Mouse (Mus musculus): ENCODE results near the gene Olfr18. TPM values are rescaled to one million over a fixed set of nuclear protein-coding genes. Genes with fewer than 3 reads are reported as not detected.
"Not testable (repeated sequence)": the region's sequence is repeated elsewhere in the genome, so short reads cannot be mapped to it uniquely, and the experiment has no call there.

The Olfr18 gene
- total and polyA plus RNA-seq, 2 experiments from 2014 or later: 0.10 TPM; not detected in 1

GRCm38 (mm10) chr9:20298232-20298631 lies 37.7 kb downstream of the Olfr18 start, which contains the start of gene Olfr873:
Gene Olfr873, plus strand, starts transcription at chr9:20298532.
- Histone ChIP-seq H3K4me2 (ENCODE audit: low read depth) (no peak within 1 kb of the TSS), H3K27ac (ENCODE audit: low read depth, low read length) (no peak within 1 kb of the TSS), H3K9me3 (ENCODE audit: low read length) (no peaks in the 10 kb centered on the region), H3K27me3 (ENCODE audit: insufficient read depth, low read length) (no peaks in the 10 kb centered on the region), H3K36me3 (ENCODE audit: insufficient read depth) (no peaks in the 10 kb centered on the region), H3K4me3 (ENCODE audit: low read depth, low read length) (no peak within 1 kb of the TSS), H3K9ac (no peak within 1 kb of the TSS), H3K4me1 (ENCODE audit: insufficient read depth) (no peaks in the 10 kb centered on the region)
- ATAC-seq (no peak), DNase-seq (no peak)
- 94% methylated on average over 1 of the region's 1 CpGs for WGBS
- TF ChIP-seq CTCF (IDR thresholded peaks at IDR 0.05; ENCODE audit: low read depth): no peak

- H3K27me3 ChIP-seq (ENCODE audit: insufficient read depth, low read length); H3K9ac ChIP-seq; H3K4me2 ChIP-seq (ENCODE audit: low read depth); DNase-seq; H3K36me3 ChIP-seq (ENCODE audit: insufficient read depth); H3K4me3 ChIP-seq (ENCODE audit: low read depth, low read length); H3K9me3 ChIP-seq (ENCODE audit: low read length); H3K4me1 ChIP-seq (ENCODE audit: insufficient read depth); ATAC-seq; H3K27ac ChIP-seq (ENCODE audit: low read depth, low read length): not testable (repeated sequence)
- 78% methylated on average over 5 of the region's 5 CpGs for WGBS
Measured at GRCm38 (mm10) chr9:20295562-20295961, 40.3 kb downstream of the Olfr18 start.

- Histone ChIP-seq H3K4me3 (ENCODE audit: low read depth, low read length) (no peak within 1 kb of the TSS), H3K27me3 (ENCODE audit: insufficient read depth, low read length) (no peaks in the 10 kb centered on the region), H3K4me1 (ENCODE audit: insufficient read depth) (no peaks in the 10 kb centered on the region), H3K9ac (no peak within 1 kb of the TSS), H3K36me3 (ENCODE audit: insufficient read depth) (no peaks in the 10 kb centered on the region), H3K9me3 (ENCODE audit: low read length) (no peaks in the 10 kb centered on the region), H3K4me2 (ENCODE audit: low read depth) (no peak within 1 kb of the TSS), H3K27ac (ENCODE audit: low read depth, low read length) (no peak within 1 kb of the TSS)
- no peak for TF ChIP-seq CTCF (IDR thresholded peaks at IDR 0.05; ENCODE audit: low read depth)
- ATAC-seq: no peak
- 86% methylated on average over 1 of the region's 1 CpGs for WGBS
- no peak for DNase-seq
Measured at GRCm38 (mm10) chr9:20282051-20282450, 53.8 kb downstream of the Olfr18 start, which contains the start of gene Olfr39. Gene Olfr39, plus strand, starts transcription at chr9:20282351.

Other genes with a start within 250 kb of the Olfr18 start
- not detected in 2 replicates for gene Olfr868, start 237.5 kb downstream of the Olfr18 start, total RNA-seq (2014; rRNA removed)
- not detected in 2 replicates for gene Olfr868, start 237.5 kb downstream of the Olfr18 start, polyA plus RNA-seq (2015; fragmentation: Nextera tagmentation; extraction: Ambion mirVana)
- not detected in 2 replicates for gene Olfr869, start 207.1 kb downstream of the Olfr18 start, total RNA-seq (2014; rRNA removed)
- gene Olfr869, start 207.1 kb downstream of the Olfr18 start, polyA plus RNA-seq (2015; fragmentation: Nextera tagmentation; extraction: Ambion mirVana): not detected in 2 replicates
- gene Olfr870, start 162.0 kb downstream of the Olfr18 start, total RNA-seq (2014; rRNA removed): not detected in 2 replicates
- not detected in 2 replicates for gene Olfr870, start 162.0 kb downstream of the Olfr18 start, polyA plus RNA-seq (2015; fragmentation: Nextera tagmentation; extraction: Ambion mirVana)
- gene Olfr871, start 123.9 kb downstream of the Olfr18 start, total RNA-seq (2014; rRNA removed): not detected in 2 replicates
- not detected in 2 replicates for gene Olfr871, start 123.9 kb downstream of the Olfr18 start, polyA plus RNA-seq (2015; fragmentation: Nextera tagmentation; extraction: Ambion mirVana)
- gene Olfr872, start 99.0 kb downstream of the Olfr18 start, total RNA-seq (2014; rRNA removed): not detected in 2 replicates
- gene Olfr872, start 99.0 kb downstream of the Olfr18 start, polyA plus RNA-seq (2015; fragmentation: Nextera tagmentation; extraction: Ambion mirVana): not detected in 2 replicates
- gene Olfr39, start 53.7 kb downstream of the Olfr18 start, total RNA-seq (2014; rRNA removed): not detected in 2 replicates
- gene Olfr39, start 53.7 kb downstream of the Olfr18 start, polyA plus RNA-seq (2015; fragmentation: Nextera tagmentation; extraction: Ambion mirVana): not detected in 2 replicates
- not detected in 2 replicates for gene Olfr873, start 37.6 kb downstream of the Olfr18 start, total RNA-seq (2014; rRNA removed)
- gene Olfr873, start 37.6 kb downstream of the Olfr18 start, polyA plus RNA-seq (2015; fragmentation: Nextera tagmentation; extraction: Ambion mirVana): not detected in 2 replicates
- gene Zfp560, start 49.1 kb upstream of the Olfr18 start, total RNA-seq (2014; rRNA removed): 51.3 and 55.8 TPM in 2 replicates
- gene Zfp560, start 49.1 kb upstream of the Olfr18 start, polyA plus RNA-seq (2015; fragmentation: Nextera tagmentation; extraction: Ambion mirVana): 88.3 and 119 TPM in 2 replicates
- gene Zfp26, start 124.1 kb upstream of the Olfr18 start, total RNA-seq (2014; rRNA removed): 35.3 and 40.6 TPM in 2 replicates
- gene Zfp26, start 124.1 kb upstream of the Olfr18 start, polyA plus RNA-seq (2015; fragmentation: Nextera tagmentation; extraction: Ambion mirVana): 6.3 and 9.2 TPM in 2 replicates
- 51.8 and 54.2 TPM in 2 replicates for gene Zfp426, start 156.7 kb upstream of the Olfr18 start, total RNA-seq (2014; rRNA removed)
- 18.9 and 22.0 TPM in 2 replicates for gene Zfp426, start 156.7 kb upstream of the Olfr18 start, polyA plus RNA-seq (2015; fragmentation: Nextera tagmentation; extraction: Ambion mirVana)
- 123 and 156 TPM in 2 replicates for gene Zfp266, start 185.3 kb upstream of the Olfr18 start, total RNA-seq (2014; rRNA removed)
- 44.3 and 57.1 TPM in 2 replicates for gene Zfp266, start 185.3 kb upstream of the Olfr18 start, polyA plus RNA-seq (2015; fragmentation: Nextera tagmentation; extraction: Ambion mirVana)
- gene Zfp846, start 245.2 kb upstream of the Olfr18 start, total RNA-seq (2014; rRNA removed): 35.5 and 38.4 TPM in 2 replicates
- gene Zfp846, start 245.2 kb upstream of the Olfr18 start, polyA plus RNA-seq (2015; fragmentation: Nextera tagmentation; extraction: Ambion mirVana): 25.9 and 38.9 TPM in 2 replicates